Mouse (Mus musculus) liver, embryonic 16.5 days (tissue): ENCODE measurements around the gene Selplg. TPM values are rescaled to one million over a fixed set of nuclear protein-coding genes. Genes with fewer than 3 reads are reported as not detected.
A peak's percentile ranks its signal among the peaks of the same experiment; 100 is the strongest.
"Not testable (repeated sequence)": the region's sequence is repeated elsewhere in the genome, so short reads cannot be mapped to it uniquely, and the experiment has no call there.

ENCODE experiments used
- ATAC-seq: fragments of 200-750 bp; cut with Nextera tagmentation; 2 replicates; pipeline ENCODE4 v1.8.0; 2017; ENCODE audit warnings: low read depth, mild to moderate bottlenecking, moderate number of reproducible peaks, moderate library complexity
- H3K27ac ChIP-seq: fragments of 300-500 bp; sonication (generic); 2 replicates; pipeline ENCODE4 v1.5.1; 2014; ENCODE audit warnings: mild to moderate bottlenecking, low read length
- H3K27me3 ChIP-seq: fragments of 300-500 bp; sonication (generic); 2 replicates; pipeline ENCODE4 v1.6.1; 2014; ENCODE audit warnings: low read depth, low read length, mixed read lengths; ENCODE audit not compliant: control insufficient read depth, insufficient read depth
- H3K36me3 ChIP-seq: fragments of 300-500 bp; sonication (generic); 2 replicates; pipeline ENCODE4 v1.6.1; 2014; ENCODE audit warnings: mild to moderate bottlenecking; ENCODE audit not compliant: control insufficient read depth, insufficient read depth
- H3K4me1 ChIP-seq: fragments of 300-500 bp; sonication (generic); 2 replicates; pipeline ENCODE4 v1.6.1; 2014; ENCODE audit warnings: low read depth, low read length, mixed read lengths; ENCODE audit not compliant: control insufficient read depth
- H3K4me2 ChIP-seq: fragments of 300-500 bp; sonication (generic); 2 replicates; pipeline ENCODE4 v1.6.1; 2014; ENCODE audit warnings: low read depth, low read length, mixed read lengths
- H3K4me3 ChIP-seq: fragments of 300-500 bp; sonication (generic); 2 replicates; pipeline ENCODE4 v1.5.1; 2014; ENCODE audit warnings: low read depth, mild to moderate bottlenecking, low read length
- H3K9ac ChIP-seq: fragments of 300-500 bp; sonication (generic); 2 replicates; pipeline ENCODE4 v1.6.1; 2014; ENCODE audit warnings: low read depth, low read length
- H3K9me3 ChIP-seq: fragments of 300-500 bp; sonication (generic); replicated peaks from 2 replicates; pipeline ENCODE4 v1.6.1; 2016; ENCODE audit warnings: low read length; ENCODE audit not compliant: control insufficient read depth
- WGBS: fragments of 180-500 bp; shearing (Covaris S2); extraction: QIAGEN DNeasy Blood & Tissue Kit; methylation state at CpG from one replicate; pipeline ENCODE4 v1.1.7; 2014; ENCODE audit not compliant: insufficient replicate concordance; 5-methylcytosine and 5-hydroxymethylcytosine counted together
- polyA plus RNA-seq: library from polyadenylated mRNA; unstranded; fragments of >200 nt; fragmentation: Nextera tagmentation; extraction: Ambion mirVana; gene quantifications from 2 replicates; pipeline ENCODE4 v1.2.1, GENCODE M21; 2015

Gene Selplg
- polyA plus RNA-seq, 1 experiment from 2014 or later, result 15.4 TPM

DNA sequence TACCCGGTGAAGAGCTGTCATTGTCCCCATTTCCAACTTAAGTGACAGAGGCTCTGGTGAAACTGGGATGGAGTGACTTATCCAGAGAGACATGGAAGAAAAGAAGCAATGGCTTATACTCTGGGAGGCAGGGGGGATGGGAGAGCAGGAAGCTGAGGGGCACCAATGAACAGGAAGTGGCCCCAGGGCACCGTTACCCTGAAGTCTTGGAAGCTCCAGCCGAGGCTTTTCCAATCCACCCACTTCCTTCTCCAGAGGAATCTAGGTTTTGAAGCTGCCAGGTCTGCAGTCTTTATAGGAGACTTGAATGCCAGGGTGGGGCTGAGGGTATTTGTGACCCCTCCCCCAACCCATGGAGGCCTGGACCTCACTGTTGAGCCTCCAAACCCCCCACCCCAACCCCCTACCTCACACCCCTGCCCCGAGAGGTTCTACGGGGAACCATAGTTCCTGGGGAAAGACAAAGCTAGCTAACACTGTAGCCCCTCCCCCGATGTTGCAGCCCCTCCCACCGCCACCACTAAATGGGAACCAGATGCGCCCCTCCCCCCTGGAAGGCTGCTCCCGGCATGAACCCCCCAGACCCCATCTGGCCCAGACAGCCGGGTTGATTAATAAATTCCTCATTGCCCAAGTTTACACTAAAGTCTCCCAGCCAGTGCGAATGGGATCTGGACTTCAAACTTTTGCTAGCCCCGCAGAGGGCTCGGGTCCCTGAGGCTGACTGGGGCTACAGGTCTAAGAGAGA, 35.9 kb downstream of the Selplg start:
- 4% methylated on average over 13 of the region's 13 CpGs for WGBS
- Histone ChIP-seq H3K27me3 (no peaks in the 10 kb centered on the region), H3K9ac (peak overlapping the region; percentile 11; the same call in 1 of the 2 replicates), H3K36me3 (no peaks in the 10 kb centered on the region), H3K9me3 (no peaks in the 10 kb centered on the region), H3K4me1 (peaks cover 3% of the 10 kb centered on the region), H3K4me3 (no peak overlapping the region), H3K27ac (no peak overlapping the region), H3K4me2 (peak overlapping the region; percentile 9; the same call in 1 of the 2 replicates)
- ATAC-seq, result no peak; the same call in 1 of the 2 replicates

DNA sequence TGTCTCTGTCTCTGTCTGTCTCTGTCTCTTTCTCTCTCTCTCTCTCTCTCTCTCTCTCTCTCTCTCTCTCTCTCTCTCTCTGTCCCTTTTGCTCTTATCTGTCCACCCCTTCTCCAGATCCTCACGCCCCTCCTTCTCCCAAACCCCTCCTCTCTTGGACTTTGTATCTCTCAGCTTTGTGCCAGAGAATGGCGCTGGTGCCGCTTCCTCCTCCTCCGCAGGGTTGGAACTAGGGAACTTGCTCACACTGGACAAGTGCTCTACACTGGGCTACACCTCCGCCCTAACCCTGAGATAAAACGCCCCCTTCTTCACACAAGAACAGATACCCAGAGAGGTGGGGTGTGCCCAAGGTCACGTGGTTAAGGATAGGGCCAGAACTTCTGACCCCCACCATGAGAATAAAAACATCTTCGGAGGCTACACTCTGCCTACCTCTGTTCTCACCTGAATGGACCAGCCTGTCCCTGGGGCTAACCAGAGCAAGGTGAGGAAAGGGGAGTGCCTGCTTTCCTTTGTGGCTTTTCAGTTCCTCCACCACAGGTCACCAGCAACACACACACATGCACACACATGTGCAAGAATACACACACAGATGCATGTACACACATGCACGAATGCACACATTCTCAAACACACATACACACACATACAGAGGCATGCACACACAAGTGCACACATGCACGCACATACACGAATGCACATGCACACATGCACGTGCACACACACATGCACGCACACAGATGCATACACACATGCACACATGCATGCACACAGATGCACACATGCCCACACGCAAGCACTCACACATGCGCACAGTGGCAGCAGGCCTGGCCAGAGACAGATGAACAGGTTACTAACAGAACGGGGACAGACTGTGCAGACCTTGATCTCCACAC, 41.0 kb downstream of the Selplg start:
- Histone ChIP-seq H3K27ac (no peak overlapping the region), H3K9ac (no peak overlapping the region), H3K9me3 (no peaks in the 10 kb centered on the region), H3K36me3 (no peaks in the 10 kb centered on the region), H3K4me2 (no peak overlapping the region), H3K4me3 (no peak overlapping the region), H3K27me3 (no peaks in the 10 kb centered on the region), H3K4me1 (peaks cover 15% of the 10 kb centered on the region)
- WGBS, result 49% methylated on average over 16 of the region's 16 CpGs
- 0 out of 2 replicates have a peak, but pooled peaks have one; percentile 32 for ATAC-seq

DNA sequence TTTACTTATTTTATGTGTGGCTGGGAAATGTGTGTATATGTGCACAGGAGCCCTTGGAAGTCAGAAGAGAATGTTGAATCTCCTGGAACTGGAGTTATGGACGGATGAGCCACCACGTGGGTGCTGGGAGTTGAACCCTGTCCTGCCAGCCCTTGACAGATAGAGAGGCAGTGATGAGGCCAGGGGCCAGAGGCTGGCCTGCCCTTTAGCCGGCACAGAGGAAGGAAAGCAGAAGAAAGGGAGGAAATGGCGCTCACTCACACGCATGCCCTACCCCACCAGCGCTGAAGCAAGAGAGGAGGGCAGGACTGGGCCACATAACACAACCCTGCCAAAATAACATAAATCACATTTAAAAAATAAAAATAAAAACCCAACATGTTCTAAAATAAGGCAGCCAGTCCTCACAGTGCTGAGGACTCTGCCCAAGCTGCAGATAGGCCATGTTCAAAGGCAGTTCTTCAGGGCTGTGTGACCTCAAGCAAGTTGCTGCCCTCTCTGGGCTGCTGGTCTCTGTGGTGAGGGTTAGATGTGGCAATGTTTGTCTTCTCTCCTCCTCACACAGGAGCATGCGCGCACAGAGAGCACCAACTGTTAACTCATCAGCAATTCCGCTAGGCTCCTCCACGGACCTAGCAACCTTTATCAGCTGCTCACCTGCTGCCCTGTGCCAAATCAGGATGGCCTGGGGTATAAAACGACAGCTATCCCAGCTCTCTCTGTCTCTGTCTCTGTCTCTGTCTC, 41.8 kb downstream of the Selplg start:
- Histone ChIP-seq H3K4me2 (no peak overlapping the region), H3K36me3 (no peaks in the 10 kb centered on the region), H3K9ac (no peak overlapping the region), H3K27ac (peak overlapping the region; percentile 34; the same call in 1 of the 2 replicates), H3K4me3 (no peak overlapping the region), H3K27me3 (no peaks in the 10 kb centered on the region), H3K4me1 (peaks cover 15% of the 10 kb centered on the region), H3K9me3 (no peaks in the 10 kb centered on the region)
- WGBS, result 23% methylated on average over 11 of the region's 11 CpGs
- ATAC-seq, result peak; percentile 59

DNA sequence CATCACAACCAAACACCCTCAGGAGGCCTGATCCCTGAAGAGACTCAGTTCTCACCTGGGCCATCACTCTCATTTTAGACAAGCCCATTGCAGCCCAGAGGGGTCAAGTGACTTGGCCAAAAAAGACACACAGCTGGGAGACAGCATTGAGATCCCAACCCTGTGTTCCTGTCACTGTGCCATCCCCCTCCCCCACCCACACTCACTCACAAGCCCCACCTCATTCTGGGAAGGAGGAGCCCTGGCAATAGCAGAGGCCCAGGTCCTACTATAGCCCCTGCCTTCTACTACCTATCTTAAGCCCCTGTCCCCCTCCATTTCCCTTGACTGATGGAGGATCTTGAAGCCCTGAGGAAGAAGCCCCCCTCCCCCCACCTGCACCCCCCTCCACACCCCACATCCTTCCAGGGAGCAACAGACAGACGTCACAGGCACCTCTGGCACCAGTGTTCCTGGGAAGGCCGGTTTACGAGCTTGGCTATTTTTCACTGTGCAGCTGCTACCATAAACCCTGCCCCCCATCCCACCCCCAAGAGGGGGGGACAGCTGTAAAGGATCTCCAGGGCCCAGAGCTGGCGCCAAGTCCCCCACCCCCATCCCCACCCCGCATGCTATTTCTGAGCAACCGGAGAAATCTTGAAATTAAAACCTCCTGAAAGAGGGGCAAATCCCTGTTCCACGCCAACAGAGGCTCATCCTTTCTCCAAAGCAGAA, 43.2 kb downstream of the Selplg start:
- 63% methylated on average over 7 of the region's 7 CpGs for WGBS
- no peak overlapping the region for H3K27ac ChIP-seq

DNA sequence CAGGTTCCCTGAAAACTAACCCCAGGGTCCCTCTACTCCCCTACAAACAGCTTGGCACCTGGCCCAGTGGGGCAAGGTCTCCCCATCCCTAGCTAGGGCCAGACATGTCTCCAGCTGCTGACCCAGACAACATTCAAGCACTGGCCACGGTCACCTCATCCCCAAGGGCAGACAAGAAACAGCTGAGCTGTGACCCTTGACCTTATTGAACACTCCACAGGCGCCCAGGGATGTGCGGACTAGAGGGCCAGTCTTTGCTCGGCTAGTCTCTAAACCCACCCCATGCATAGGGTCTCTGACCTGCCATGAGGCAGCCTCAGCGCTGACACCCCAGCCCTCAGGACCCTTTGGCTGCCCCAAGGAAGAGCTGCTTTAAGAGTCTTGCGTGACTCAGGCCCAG, 43.8 kb downstream of the Selplg start:
- H3K36me3 ChIP-seq, result no peaks in the 10 kb centered on the region
- H3K27me3 ChIP-seq, result peaks cover under 1% of the 10 kb centered on the region; the same call in 1 of the 2 replicates
- H3K27ac ChIP-seq, result no peak overlapping the region
- H3K9me3 ChIP-seq, result no peaks in the 10 kb centered on the region
- no peak overlapping the region for H3K4me3 ChIP-seq
- no peak for ATAC-seq
- H3K9ac ChIP-seq, result no peak overlapping the region
- H3K4me2 ChIP-seq, result no peak overlapping the region
- 50% methylated on average over 6 of the region's 6 CpGs for WGBS
- H3K4me1 ChIP-seq, result peaks cover 15% of the 10 kb centered on the region

More for the DNA sequence above, 43.2 kb downstream of the Selplg start:
- H3K36me3 ChIP-seq, result no peaks in the 10 kb centered on the region
- ATAC-seq, result no peak
- no peak overlapping the region for H3K4me3 ChIP-seq
- H3K4me2 ChIP-seq, result no peak overlapping the region
- H3K27me3 ChIP-seq, result no peaks in the 10 kb centered on the region
- H3K4me1 ChIP-seq, result peaks cover 15% of the 10 kb centered on the region
- H3K9ac ChIP-seq, result no peak overlapping the region
- H3K9me3 ChIP-seq, result no peaks in the 10 kb centered on the region

DNA sequence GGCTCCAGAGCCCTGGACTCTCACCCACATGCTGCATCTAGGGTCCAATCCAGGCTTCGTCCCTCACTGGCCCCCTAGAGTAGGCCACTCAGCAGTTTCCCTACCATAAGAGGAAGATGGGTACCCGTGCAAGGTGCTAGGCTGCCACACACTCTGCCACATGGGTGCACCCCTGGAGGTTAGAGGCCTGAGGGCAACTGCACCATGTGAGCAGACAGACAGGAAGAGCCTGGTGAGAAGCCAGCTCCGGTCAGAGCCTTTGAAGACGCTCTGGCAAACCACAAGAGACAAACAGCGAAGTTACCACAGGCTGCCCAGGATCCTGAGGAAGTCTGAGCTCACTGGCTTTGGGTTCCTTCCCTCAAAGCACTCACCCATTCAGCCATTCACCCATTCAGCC, 45.5 kb downstream of the Selplg start:
- Histone ChIP-seq H3K4me3 (no peak overlapping the region), H3K36me3 (no peaks in the 10 kb centered on the region), H3K4me2 (no peak overlapping the region), H3K9me3 (no peaks in the 10 kb centered on the region), H3K27ac (no peak overlapping the region), H3K9ac (no peak overlapping the region), H3K4me1 (peaks cover 15% of the 10 kb centered on the region), H3K27me3 (peaks cover 5% of the 10 kb centered on the region; the same call in 1 of the 2 replicates)
- no peak for ATAC-seq
- WGBS, result 27% methylated on average over 5 of the region's 5 CpGs

DNA sequence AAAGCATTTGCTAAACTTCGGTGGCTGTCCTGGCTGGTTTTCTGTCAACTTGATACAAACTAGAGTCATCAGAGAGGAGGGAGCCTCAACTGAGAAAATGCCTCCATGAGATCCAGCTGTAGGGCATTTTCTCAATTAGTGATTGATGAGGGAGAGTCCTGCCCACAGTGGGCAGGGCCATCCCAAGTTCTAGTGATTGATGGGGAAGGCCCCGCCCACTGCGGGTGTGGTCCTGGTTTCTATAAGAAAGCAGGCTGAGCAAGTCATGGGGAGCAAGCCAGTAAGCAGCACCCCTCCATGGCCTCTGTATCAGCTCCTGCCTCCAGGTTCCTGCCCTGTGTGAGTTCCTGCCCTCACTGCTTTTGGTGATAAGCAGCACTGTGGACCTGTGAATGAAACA, 48.3 kb downstream of the Selplg start:
- not testable (repeated sequence) for H3K4me3 ChIP-seq, ATAC-seq, H3K4me1 ChIP-seq, H3K27ac ChIP-seq, H3K27me3 ChIP-seq, H3K9me3 ChIP-seq, H3K9ac ChIP-seq, H3K4me2 ChIP-seq, H3K36me3 ChIP-seq
- 42% methylated on average over 3 of the region's 3 CpGs for WGBS

DNA sequence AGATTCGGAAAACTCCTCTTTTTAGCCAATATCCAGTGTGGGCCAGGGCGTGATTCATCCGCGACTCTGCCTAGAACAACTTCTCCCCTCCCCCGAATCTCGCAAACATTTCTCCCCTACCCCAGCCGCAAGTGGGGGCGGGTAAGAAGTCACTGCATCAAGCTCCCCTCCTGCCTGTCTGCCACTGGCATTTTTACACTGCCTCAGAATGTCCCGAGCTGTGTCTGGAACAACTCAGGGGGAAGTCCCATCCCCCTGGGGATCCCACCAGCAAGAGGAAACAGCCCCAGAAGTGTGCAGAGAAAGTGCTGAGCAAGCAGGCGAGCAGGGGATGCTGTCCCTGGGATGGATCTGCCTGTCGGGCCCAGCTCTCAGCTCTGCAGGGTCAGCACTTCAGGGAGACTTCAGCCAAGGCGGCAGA, 48.9 kb downstream of the Selplg start:
- peaks cover 5% of the 10 kb centered on the region; the same call in 1 of the 2 replicates for H3K27me3 ChIP-seq
- ATAC-seq, result peak; percentile 51
- H3K27ac ChIP-seq, result no peak overlapping the region
- no peak overlapping the region for H3K4me2 ChIP-seq
- H3K9me3 ChIP-seq, result no peaks in the 10 kb centered on the region
- H3K9ac ChIP-seq, result no peak overlapping the region
- 24% methylated on average over 12 of the region's 12 CpGs for WGBS
- no peaks in the 10 kb centered on the region; the same call in 1 of the 2 replicates for H3K36me3 ChIP-seq
- no peaks in the 10 kb centered on the region for H3K4me1 ChIP-seq
- no peak overlapping the region for H3K4me3 ChIP-seq
